Mouse (Mus musculus) CH12.LX (cell line): ENCODE measurements at regions not wholly inside any gene's neighbourhood (a gene's known extent, or its start where the extent isn't known, plus 50 kb on each side); places are given as distances from the start of the nearest gene placed in this dataset.

Experiments used
- DNase-seq: peaks from one replicate; pipeline ENCODE4 v3.0.0-alpha.2; 2013; ENCODE audit errors: extremely low read depth
- H3K27ac ChIP-seq: 2 replicates; pipeline ENCODE4 v1.5.1; 2012; ENCODE audit warnings: low read depth, mild to moderate bottlenecking, control low read depth, moderate library complexity; ENCODE audit not compliant: insufficient read depth
- H3K27me3 ChIP-seq: replicated peaks from 2 replicates; pipeline ENCODE3; 2012; ENCODE audit warnings: inconsistent platforms
- H3K36me3 ChIP-seq, 2 experiments: replicated peaks in 1 of 2; 2 replicates each; pipeline versions ENCODE3 to v1.6.1; 2012; ENCODE audit warnings: inconsistent platforms in 1 of 2, low read length in 1 of 2, mild to moderate bottlenecking in 1 of 2, mixed read lengths in 1 of 2, moderate library complexity in 1 of 2; ENCODE audit not compliant: control insufficient read depth in 1 of 2, insufficient read depth in 1 of 2
- H3K4me1 ChIP-seq, 2 experiments: 2 replicates each; pipeline ENCODE4 v1.6.1; 2012; ENCODE audit warnings: inconsistent platforms in 1 of 2, moderate library complexity in 1 of 2; ENCODE audit not compliant: insufficient read depth in 2 of 2, control insufficient read depth in 1 of 2
- H3K4me2 ChIP-seq: 2 replicates; pipeline ENCODE4 v1.6.1; 2012; ENCODE audit warnings: low read depth, mild to moderate bottlenecking, control low read depth; ENCODE audit not compliant: poor library complexity, insufficient read depth, severe bottlenecking
- H3K4me3 ChIP-seq, 3 experiments: fragments of 150-350 bp in 1 of 3; sonication (generic) in 1 of 3; replicated peaks in 1 of 3; 2 replicates each; pipeline versions ENCODE3 to v1.5.1; 2011 to 2012; ENCODE audit warnings: low read depth in 2 of 3, low read length in 2 of 3, mild to moderate bottlenecking in 2 of 3, moderate library complexity in 2 of 3, control low read depth in 1 of 3, improper control_type of control experiment in 1 of 3, inconsistent platforms in 1 of 3, mixed read lengths in 1 of 3; ENCODE audit not compliant: poor library complexity in 1 of 3
- H3K79me2 ChIP-seq: replicated peaks from 2 replicates; pipeline ENCODE4 v1.6.1; 2012; ENCODE audit warnings: mild to moderate bottlenecking, moderate library complexity; ENCODE audit not compliant: control insufficient read depth, poor library complexity, insufficient read depth, severe bottlenecking; ENCODE audit errors: extremely low read depth
- H3K9ac ChIP-seq: 2 replicates; pipeline ENCODE4 v1.6.1; 2012; ENCODE audit warnings: low read depth, mild to moderate bottlenecking, control low read depth, moderate library complexity; ENCODE audit not compliant: insufficient read depth
- H3K9me3 ChIP-seq: replicated peaks from 2 replicates; pipeline ENCODE3; 2012; ENCODE audit warnings: low read length, inconsistent platforms, mixed read lengths
- CHD1 ChIP-seq: IDR thresholded peaks from 2 replicates; pipeline ENCODE4 v1.6.1; 2012; ENCODE audit warnings: low read depth, low read length, improper control_type of control experiment, inconsistent platforms
- CHD2 ChIP-seq: IDR thresholded peaks from 2 replicates; pipeline ENCODE4 v1.6.1; 2011; ENCODE audit warnings: low read length, improper control_type of control experiment
- EP300 ChIP-seq: IDR thresholded peaks from 2 replicates; pipeline ENCODE4 v1.6.1; 2011; ENCODE audit warnings: low read length, improper control_type of control experiment
- GABPA ChIP-seq: IDR thresholded peaks from 2 replicates; pipeline ENCODE4 v1.6.1; 2012; ENCODE audit warnings: low read depth, low read length, improper control_type of control experiment, inconsistent platforms; ENCODE audit not compliant: insufficient replicate concordance
- IRF4 ChIP-seq: IDR thresholded peaks from 2 replicates; pipeline ENCODE4 v1.6.1; 2014; ENCODE audit warnings: low read depth, mild to moderate bottlenecking, inconsistent platforms, low read length, improper control_type of control experiment
- JUN ChIP-seq: IDR thresholded peaks from 2 replicates; pipeline ENCODE4 v1.6.1; 2011; ENCODE audit warnings: low read depth, mild to moderate bottlenecking, low read length, improper control_type of control experiment, moderate library complexity; ENCODE audit not compliant: insufficient read depth
- PAX5 ChIP-seq: IDR thresholded peaks from 2 replicates; pipeline ENCODE4 v1.6.1; 2012; ENCODE audit warnings: low read length, inconsistent platforms, mixed read lengths
- RCOR1 ChIP-seq: conservative IDR thresholded peaks from 2 replicates; pipeline ENCODE4 v1.6.1; 2012; ENCODE audit warnings: low read depth, mild to moderate bottlenecking, inconsistent platforms, low read length, improper control_type of control experiment
- SMC3 ChIP-seq: IDR thresholded peaks from 2 replicates; pipeline ENCODE4 v1.6.1; 2011; ENCODE audit warnings: low read depth, low read length, improper control_type of control experiment
- TBP ChIP-seq: conservative IDR thresholded peaks from 2 replicates; pipeline ENCODE4 v1.6.1; 2011; ENCODE audit warnings: low read depth, low read length, improper control_type of control experiment
- TCF12 ChIP-seq: IDR thresholded peaks from 2 replicates; pipeline ENCODE4 v1.6.1; 2014; ENCODE audit warnings: low read depth, mild to moderate bottlenecking, inconsistent platforms, low read length, improper control_type of control experiment
- UBTF ChIP-seq: IDR thresholded peaks from 2 replicates; pipeline ENCODE4 v1.6.1; 2012; ENCODE audit warnings: low read depth, mild to moderate bottlenecking, inconsistent platforms, low read length, improper control_type of control experiment, moderate library complexity
- ZC3H11A ChIP-seq: IDR thresholded peaks from 2 replicates; pipeline ENCODE4 v1.6.1; 2012; ENCODE audit warnings: low read depth, mild to moderate bottlenecking, inconsistent platforms, low read length, improper control_type of control experiment
- ZMIZ1 ChIP-seq: IDR thresholded peaks from 2 replicates; pipeline ENCODE4 v1.6.1; 2012; ENCODE audit warnings: low read depth, mild to moderate bottlenecking, inconsistent platforms, low read length, improper control_type of control experiment
- dilution Hi-C: fragments of 300-500 bp; cut with MboI; formaldehyde crosslinking; loops from 2 replicates; pipeline ENCODE4 v1.14.3; 2020; ENCODE audit warnings: low sequenced_read_pairs; ENCODE audit not compliant: extremely low pct_unique_long_range_greater_than_20kb, extremely low pct_ligation_motif_present
- in situ Hi-C: fragments of 300-500 bp; cut with MboI; formaldehyde crosslinking; loops from 3 replicates; pipeline ENCODE4 v1.14.3; 2019; ENCODE audit warnings: low sequenced_read_pairs, low pct_ligation_motif_present, low pct_unique_long_range_greater_than_20kb, mixed read lengths

DNA sequence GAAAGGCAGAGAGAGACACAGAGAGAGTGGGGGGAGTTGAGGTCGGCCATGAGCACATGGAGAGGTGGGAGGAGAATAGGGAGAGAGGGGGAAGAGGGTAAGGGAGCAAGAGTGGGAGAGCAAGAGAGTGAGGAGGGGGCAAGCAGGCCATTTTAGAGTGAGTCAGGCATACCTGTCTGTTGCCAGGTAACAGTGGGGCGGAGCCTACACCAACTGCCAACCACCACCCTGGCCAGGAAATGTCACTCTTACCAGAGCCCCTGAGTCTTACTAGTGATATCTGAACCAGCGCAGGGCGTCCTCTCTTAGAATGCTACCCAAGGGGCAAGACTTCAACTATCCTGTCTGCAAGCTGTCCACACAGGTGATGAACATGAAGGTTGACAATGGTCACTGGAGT lies 243.5 kb downstream of the Bcl11b start:
- Histone ChIP-seq H3K9me3 (peaks cover 90% of the 10 kb centered on the region), H3K4me2 (no peak overlapping the region), H3K27me3 (no peaks in the 10 kb centered on the region), H3K9ac (no peak overlapping the region), H3K36me3 (no peaks in the 10 kb centered on the region), H3K27ac (no peak overlapping the region), H3K79me2 (no peaks in the 10 kb centered on the region), H3K4me1 (no peaks in the 10 kb centered on the region), H3K4me3 (no peak overlapping the region)
- in situ Hi-C loops (no loop called here), dilution Hi-C loops (no loop called here)
- TF ChIP-seq GABPA (no peak), TBP (no peak), SMC3 (no peak), TCF12 (no peak), EP300 (no peak), PAX5 (no peak), RCOR1 (no peak)
- DNase-seq = no peak

DNA sequence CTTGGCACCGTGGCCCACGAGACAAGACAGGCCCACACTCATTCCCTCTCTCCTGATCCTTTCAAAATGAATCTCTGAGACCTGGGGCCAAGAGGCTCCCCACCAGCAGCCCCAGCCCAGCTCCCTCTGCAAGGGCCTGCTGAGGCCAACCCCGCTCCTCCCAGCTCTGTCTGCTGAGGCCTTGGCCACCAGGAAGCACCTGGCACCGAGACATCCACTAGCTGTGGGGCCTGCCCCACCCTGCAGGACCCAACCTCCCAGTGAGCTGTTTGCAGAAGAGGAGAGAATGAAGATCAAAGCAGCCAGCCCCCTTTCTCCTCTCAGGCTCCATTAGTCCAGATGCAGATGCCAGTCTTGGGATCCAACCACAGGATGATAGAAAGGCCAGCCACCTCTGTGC lies 241.3 kb downstream of the Bcl11b start:
- DNase-seq = no peak
- TF ChIP-seq UBTF (no peak), IRF4 (no peak), ZC3H11A (no peak), PAX5 (no peak), JUN (no peak), TCF12 (no peak), ZMIZ1 (no peak)
- TF ChIP-seq, all 38 proteins: peak for 0
- H3K4me1 ChIP-seq = no peaks in the 10 kb centered on the region
- peaks cover 81% of the 10 kb centered on the region for H3K9me3 ChIP-seq
- no peak overlapping the region for H3K27ac ChIP-seq
- in situ Hi-C loops (no loop called here), dilution Hi-C loops (no loop called here)
- no peaks in the 10 kb centered on the region for H3K79me2 ChIP-seq
- no peak overlapping the region for H3K4me2 ChIP-seq
- H3K9ac ChIP-seq = no peak overlapping the region
- no peak overlapping the region for H3K4me3 ChIP-seq
- no peaks in the 10 kb centered on the region for H3K36me3 ChIP-seq
- H3K27me3 ChIP-seq = no peaks in the 10 kb centered on the region

GRCm38 (mm10) chr12:107769801-107770515 lies 233.4 kb downstream of the Bcl11b start:
- Histone ChIP-seq H3K79me2 (no peaks in the 10 kb centered on the region), H3K4me2 (no peak overlapping the region), H3K4me1 (no peaks in the 10 kb centered on the region), H3K27me3 (no peaks in the 10 kb centered on the region), H3K4me3 (no peak overlapping the region), H3K9me3 (peaks cover 70% of the 10 kb centered on the region), H3K36me3 (no peaks in the 10 kb centered on the region)
- no peak for DNase-seq
- in situ Hi-C loops = no loop called here
- dilution Hi-C loops = no loop called here
- no peak for TF ChIP-seq CHD1
- TF ChIP-seq CHD2 = no peak
- no peak for TF ChIP-seq PAX5
- TF ChIP-seq, all 38 proteins: peak for 0
- Histone ChIP-seq H3K9ac (no peak overlapping the region), H3K27ac (no peak overlapping the region)
